Mouse (Mus musculus) c-Kit-negative CD71-positive TER-119-positive erythroid progenitor cells, embryonic 14.5 days (primary cell): Measurements from ENCODE around the gene Arfgap2.
"Not testable (repeated sequence)": the region's sequence is repeated elsewhere in the genome, so short reads cannot be mapped to it uniquely, and the experiment has no call there.

Experiments
- DNase-seq: peaks from one replicate; pipeline ENCODE4 v3.0.0-alpha.2; 2013; ENCODE audit warnings: low read depth, low spot score

The Arfgap2 gene

DNA sequence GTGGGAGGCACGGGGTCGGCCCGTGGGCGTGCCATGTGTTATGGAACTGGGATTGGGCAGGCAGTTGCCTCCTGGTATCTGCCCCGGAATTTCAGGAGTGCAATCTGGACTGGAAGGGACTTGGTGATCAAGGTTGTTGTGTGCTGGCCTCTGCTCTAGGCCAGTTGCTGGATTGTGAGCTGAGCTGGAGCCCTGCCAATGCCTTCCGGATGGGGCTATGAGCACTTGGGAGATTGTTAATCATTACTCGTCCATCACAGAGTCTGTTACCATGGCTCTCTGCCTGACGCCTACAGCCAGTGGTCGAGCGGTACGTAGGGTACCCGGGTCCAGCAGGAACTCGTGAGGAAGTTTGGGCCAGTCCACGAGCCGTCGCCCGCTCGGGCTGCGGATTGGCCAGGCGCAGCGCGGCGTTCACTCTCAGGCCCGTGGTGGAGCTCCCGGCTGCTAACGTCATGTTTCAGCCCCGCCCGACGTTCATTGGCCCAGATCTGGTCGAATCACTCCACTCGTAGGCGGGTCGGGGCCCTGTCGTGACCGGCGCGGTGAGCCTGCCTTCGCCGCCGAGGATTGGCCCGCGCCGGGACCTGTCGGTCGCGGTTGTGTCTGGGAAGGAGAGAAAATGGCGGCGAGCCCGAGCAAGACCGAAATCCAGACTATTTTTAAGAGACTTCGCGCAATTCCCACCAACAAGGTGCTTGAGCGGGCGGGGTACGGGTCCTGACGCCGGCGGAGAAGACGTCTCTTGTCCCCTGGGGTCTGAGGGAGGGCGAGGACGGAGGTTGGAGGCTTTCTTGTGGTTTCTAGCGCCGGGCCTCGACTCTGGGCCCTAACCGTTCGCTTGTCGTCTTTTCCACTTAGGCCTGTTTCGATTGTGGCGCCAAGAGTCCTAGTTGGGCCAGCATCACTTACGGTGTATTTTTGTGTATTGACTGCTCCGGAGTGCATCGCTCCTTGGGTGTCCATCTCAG is at the start of gene Arfgap2:
TSS of gene Arfgap2 (plus strand) at position 264 of the 971 bp plus-strand sequence.
- peak; percentile 91 for DNase-seq

DNA sequence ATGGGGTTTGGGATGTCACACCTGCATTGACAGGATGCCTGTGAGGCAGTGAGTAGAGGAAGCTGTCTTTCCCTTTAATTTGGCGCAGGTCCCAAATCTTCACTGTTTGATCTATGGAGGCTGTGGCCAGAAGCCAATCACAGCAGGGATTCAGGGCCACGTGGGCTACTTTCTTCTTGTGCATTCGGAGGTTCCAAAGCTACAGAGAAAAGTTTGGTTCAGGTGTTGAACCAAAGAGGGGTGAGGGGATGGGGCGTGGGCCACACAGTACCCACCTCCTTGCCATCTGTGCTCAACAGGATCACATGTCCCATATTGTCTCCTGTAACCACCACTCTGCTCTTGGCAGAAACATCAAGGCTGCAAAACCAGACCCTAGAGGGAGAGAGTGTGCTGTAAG is 47.7 kb upstream of the Arfgap2 start:
- DNase-seq = no peak

DNA sequence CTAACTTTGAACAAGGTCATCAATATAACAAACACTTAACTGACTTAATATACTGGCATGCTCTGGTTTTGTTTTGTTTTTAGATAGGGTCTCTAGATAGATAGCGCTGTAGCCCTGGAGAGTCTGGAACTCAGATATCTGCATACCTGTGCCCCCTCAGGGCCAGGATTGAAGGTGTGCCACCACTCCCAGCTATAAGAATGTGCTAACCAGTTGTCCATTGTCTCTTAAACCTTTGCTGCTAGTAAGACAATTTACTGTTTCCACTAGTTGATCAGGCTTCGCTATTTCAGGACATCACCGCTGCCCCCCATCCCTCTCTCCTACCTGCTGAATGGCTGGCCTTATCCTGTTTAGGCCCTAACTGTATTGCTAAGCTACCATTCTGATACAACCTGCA is 44.3 kb upstream of the Arfgap2 start:
- no peak for DNase-seq

DNA sequence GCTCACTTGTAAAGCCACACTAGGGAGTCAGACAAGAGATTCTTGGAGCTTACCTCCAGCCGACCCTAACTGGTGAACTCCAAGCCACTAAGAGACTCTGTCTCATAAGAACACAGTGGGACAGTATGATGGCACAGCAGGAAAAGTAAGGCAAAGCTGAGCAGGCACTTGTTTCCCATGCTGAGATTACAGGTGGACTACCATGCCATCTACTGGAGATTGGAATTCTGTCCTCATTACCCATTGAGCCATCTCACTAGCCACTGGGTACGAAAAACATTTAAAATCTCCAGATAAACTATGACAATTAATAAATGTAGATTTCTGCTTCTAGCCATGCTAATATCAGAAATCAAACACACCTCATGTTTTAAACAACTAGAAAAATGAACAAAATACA is 41.2 kb upstream of the Arfgap2 start:
- no peak for DNase-seq

DNA sequence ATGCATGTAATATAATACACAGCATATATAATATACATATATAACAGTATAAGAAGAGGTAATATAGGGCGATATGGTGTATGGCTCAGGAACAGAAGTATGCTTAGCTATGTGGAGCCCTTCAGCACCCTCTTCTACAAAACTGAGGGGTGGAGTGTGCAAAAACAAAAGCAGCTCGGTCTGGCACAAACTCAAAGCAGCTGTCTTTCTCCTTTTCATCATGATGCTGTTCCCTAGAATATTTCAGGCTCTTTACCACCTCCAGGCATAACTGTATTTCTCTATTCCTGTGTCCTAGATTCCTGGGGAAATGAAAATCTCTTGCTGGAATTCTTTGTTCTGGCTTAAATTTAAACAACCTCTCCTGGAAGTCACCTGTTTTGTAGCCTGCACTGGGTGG is 35.0 kb upstream of the Arfgap2 start:
- no peak for DNase-seq

DNA sequence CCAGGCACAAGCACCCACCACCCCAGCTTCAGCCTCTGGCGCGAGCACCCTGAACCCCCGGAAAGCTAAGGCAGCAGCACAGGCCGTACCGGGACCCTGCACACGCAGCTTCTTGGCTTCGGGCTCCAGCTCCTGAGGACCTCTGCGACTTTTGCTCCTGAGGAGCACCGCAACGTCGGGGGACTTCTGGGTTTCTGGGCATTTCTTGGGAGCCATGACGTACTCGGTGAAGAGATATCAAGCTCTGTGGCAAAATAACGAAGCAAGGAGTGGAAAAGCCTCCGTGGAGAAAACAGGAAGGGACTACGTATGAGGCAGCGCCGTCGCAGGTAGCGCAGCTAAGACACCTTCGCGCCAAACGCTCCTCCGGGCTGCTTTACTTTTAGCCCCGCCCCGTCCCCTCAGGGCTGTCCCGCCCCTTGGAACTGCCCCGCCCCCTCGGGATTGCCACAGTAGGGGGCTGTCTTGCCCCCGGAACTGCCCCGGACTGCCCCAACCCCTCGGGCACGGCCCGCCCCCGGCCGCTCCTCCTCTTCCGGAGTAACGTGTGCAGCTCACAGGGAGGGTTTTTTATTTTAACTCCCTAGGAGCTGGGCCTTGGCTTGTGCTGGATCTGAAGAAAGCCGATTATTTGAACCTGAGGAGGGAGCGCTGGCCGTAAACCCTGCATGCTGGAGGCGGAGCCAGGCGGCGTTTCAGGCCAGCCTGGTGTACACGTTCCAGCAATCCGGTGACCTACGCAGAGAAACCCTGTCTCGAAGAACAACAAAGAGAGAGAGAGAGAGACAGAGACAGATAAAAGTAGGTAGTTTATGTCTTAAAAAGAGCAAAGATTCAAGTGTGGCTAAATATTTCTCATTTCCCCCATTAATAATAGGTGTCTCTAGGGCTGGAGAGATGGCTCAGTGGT is 27.9 kb upstream of the Arfgap2 start, which contains the start of gene Ddb2:
TSS of gene Ddb2 (minus strand) at position 382 of the 910 bp plus-strand sequence.
- peak; percentile 83 for DNase-seq

DNA sequence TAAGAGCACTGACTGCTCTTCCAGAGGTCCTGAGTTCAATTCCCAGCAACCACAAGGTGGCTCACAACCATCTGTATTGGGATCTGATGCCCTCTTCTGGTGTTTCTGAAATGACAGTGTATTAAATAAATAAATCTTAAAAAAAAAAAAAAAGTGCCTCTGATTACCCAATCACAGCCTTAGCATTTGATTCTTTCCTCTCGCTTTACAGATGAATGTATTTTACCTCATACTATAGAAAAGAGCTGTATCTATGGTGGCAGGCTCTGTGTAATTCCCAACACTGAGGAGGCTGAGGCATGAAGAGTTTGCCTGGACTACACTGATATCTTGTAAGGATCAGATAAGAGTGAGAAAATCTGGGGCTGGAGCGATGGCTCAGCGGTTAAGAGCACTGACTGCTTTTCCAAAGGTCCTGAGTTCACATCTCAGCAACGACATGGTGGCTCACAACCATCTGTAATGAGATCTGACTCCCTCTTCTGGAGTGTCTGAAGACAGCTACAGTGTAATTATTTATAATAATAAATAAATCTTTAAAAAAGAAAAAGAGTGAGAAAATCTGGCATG is 27.2 kb upstream of the Arfgap2 start:
- not testable (repeated sequence) for DNase-seq

DNA sequence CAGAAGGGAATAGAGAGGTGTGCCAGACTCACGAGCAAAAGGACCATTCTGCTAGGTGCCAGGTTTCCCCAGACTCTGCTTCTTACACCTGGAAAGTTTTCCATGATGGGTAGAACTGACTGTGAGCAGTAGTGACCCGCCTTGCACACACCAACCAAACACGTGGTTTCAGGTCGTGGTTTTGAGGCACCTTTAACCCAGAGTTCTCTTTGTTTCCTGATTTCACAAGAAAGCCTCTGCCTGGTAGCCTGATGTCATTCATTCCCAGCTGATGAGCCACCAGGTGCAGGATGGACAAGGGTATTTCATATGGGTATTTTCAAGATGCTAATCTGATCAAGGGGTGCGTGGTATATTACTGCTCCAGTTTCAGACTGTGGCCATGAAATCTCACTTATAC is 22.2 kb upstream of the Arfgap2 start:
- DNase-seq = no peak

DNA sequence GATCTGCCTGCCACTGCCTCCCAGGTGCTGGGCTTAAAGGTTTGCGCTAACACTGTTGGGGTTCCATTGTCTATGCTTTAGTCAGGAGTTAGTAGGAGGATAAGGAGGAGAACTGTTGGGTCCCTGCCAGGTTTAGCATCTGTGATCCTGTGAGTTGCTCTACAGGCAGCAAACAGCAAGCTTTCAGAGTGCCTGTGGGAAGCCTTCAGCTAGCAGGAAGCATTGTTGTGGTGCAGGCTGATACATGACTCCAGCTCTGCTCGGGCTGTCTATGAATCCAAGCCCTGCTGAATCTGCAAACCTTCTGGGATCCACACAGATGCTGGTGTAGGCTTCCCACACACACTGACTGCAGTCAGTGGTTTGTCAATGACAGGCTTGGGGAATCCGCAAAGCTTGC is 21.4 kb upstream of the Arfgap2 start:
- DNase-seq = no peak

DNA sequence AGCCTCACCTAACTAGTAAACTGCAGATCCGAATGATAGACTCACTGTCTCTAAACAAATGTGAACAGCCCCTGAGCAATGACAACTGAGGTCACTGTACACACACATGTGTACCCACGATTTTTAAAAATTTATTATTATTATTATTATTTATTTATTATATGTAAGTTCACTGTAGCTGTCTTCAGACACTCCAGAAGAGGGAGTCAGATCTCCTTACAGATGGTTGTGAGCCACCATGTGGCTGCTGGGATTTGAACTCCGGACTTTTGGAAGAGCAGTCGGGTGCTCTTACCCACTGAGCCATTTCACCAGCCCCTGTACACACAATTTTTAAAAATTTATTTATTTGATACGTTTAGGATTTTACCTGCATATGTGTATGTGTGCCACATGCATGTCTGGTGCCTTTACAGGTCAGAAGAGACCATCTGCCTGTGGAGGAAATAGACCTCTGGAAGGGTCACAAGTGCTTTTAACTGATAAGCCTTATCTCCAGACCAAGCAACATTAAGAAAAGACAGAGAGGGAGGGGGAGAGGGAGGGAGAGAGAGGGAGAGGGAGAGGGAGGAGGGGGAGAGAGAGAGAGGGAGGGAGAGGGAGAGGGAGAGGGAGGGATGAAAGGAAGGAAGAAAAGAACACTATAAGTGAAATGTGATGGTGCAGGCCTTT is 20.1 kb upstream of the Arfgap2 start:
- DNase-seq = no peak

DNA sequence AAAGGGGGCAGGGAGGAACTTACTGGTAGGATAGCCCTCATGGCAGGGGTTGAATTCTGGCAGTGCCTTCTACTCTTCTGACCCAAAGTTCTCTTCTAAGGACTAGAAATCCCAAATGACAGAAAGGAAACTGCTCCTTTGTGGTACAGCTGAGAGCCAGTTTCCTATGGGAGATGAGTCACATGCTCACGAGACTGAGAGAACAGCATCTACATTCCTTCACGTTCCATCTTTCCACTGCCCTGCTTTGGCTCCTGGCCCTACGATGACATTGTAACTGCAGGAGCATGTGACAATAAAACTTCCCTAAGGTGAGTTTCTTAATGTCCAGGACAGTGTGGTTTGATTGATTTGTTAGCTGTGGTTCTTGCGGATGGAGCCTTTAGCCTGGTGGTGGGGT is 16.4 kb upstream of the Arfgap2 start:
- no peak for DNase-seq

DNA sequence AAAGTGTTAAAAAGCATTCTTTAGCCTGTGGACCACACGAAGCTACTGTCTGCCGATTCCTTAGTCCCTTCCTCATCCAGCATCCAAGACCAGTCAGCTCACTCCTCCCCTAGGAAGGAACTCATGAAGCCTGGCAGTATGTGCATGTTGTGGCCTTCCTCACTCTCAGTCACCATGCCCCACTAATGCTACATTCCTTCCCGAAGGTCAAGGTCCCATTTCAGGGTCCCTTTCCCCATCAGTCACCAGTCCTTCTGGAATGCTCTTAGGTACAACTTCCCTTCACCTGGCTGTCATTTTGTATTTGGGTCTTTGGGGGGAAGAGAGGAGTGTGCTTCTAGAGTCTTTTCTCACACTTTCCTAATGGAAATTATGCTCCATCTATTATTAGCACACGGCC is 12.8 kb upstream of the Arfgap2 start:
- DNase-seq = no peak

DNA sequence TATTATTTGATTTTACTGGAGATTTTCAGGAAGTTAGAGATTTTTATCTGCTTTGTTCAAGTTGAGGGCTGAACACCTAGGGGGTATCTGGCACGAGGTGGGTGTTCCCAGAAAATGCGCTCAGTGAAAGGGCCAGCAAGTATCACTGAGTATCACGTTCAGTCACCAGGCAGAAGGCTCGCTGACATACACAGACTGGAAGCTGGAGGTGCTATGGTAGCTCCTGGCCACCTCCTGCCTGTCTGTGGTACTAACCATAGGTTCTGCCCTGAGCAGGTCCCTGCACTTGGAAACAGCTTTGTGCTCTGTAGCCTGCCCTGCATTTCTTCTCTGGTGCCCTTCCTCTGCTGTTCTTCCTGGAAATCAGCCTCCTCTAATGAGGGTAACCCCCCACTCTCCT is 12.3 kb upstream of the Arfgap2 start:
- DNase-seq = no peak

DNA sequence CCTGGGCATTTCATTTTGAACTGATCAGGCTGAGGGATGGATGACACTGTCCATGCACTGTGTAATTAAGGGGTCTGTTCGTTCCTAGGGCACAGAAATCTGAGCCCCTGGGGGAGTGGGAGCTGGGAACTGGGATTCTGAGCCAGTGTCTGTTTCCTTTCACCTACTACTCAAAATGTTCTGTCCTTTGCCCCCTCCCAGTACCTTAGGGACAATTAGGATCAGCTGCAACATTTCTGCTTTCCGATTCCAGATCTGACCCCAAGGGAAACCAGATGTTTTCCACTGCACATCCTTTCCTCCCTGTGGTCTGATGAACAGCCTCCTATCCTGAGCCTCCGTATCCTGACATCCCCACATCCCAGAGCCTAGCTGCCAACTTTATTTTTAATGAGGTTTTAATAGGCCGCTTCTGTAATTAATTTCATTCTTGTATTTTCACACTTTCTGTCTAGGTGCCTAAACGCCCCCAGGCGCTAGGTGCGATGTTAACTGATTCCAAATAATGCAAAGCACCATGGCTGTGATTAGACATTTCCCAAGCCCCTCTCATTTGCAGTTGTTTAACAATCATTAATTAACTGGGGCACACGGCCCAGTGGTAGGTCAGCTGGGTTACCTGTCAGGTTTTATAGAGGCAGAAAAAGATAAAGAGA is 9.9 kb upstream of the Arfgap2 start:
- no peak for DNase-seq

DNA sequence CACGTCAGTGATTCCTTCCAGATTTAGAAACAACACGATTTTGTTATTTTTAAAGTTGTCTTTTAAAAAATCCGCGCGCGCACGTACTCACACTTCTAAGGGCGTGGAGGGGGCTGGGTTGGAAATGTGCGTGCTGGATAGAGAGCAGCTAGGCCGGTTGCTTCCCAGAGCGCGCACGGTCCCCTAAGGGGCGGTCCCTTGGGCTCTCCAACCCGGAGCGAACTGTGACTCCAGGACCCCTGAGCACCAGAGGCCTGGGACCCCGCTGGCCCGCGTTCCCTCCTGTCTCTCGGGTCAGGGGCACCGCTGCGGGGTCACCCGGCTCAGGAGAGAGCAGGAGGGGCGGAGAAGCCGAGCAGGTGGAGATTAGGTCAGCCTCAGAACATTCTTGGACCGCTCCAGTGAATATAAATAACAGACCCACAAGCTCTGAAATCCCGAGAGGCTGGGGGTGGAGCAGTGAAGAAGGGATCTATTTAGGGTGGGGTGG is 9.1 kb upstream of the Arfgap2 start, which contains the start of gene Pacsin3:
TSS of gene Pacsin3 (plus strand) at position 294 of the 490 bp plus-strand sequence.
- no peak for DNase-seq

DNA sequence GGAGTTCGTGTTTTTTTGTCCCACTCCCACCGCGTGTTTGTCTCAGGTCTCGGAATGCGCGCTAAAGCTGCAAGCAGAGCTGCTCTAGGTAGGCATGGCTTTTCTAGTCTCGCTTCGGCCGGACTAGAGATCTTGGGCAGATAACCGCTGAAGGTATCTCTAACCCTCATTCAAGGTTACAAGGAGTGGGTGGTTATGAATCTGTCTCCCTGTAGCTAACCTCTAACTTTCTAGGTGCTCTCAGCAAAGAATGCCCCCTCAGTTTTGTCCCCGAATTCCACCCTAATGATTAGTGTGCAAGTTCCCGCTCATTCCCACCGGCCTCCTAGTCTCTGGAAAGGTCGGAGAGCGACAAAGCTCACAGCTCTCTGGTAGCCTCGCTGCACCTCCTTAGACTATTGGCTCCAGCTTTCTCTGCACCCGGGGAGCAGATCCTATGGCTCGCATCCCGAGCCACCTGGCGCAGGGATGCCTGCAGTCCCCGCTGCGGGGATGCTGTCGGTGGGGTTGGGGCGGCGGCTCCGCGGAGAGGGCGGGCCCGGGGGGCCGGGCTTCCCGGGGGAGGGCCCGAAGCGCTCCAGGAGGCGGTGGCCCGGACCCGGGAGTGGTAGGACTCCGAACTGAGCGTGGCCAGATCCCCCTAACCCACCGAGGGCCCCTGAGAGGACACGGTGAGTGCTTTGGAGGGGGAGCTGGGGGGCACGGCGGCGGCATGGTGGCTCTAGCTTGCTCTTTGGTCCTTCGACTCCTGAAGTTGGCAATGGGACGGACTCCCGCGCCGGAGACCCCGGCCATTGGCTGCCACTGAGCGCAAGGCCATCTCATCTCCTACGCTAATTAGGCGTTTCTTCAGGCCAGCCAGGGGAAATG is 8.3 kb upstream of the Arfgap2 start:
- no peak for DNase-seq

DNA sequence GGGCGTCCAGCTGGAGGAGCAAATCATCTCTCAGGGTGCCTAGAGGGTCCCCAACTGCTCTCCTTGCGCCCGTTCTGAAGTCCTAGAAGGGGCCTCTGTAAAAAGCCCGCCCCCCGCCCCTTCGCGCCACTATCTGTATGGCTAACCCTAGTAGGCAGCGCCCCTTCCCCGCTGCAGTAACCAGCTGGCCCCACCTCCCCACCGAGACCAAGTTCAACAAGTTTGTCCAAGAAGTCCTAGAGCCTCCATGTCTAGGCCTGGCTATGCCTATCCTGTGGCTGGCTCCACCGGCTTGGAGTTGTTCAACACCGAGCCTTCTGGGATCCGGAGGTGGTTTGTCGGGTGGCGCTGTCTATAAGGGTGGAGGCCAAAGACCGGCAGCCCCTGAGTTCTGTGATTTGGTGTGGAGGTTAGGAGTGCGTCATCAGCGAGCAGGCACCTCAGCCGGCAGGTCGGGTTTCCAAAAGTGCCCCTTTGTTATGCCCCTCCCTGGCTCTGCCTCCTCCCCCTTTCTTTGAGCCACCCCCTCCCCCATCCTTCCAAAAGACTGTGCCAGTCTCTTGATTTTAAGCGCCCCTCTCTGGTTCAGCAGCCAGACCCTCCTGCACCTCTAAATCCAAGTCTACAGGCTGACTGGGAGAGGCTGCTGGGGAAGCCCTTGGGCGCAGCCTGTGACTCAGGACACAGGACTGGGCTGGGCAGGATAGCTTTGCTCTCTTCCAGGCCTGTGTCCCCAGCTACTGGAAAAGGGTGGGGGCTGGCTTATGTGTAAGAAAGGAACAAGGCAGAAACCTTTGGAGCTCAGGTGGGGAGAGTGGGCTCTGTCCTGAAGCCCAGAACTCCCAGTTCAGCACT is 7.4 kb upstream of the Arfgap2 start:
- DNase-seq = no peak

DNA sequence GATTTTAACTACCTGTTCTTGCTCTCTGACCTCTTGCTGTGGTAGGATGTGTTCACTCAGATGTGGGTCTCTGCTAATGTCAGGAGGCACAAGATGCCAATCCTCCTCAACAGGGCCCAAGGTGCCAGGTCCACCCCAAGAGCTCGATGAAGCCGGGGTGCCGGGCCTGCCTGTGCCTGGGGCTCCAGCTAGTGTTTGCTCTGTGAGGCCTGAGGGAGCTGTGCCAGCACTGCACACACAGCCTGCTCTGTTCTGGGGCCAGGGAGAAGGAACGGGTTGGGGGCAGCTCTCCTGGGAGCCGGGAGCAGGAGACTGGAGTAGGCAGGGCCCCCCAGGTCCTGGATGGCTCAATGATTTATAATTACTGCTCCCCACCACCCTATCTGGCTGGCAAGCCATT is 6.7 kb upstream of the Arfgap2 start:
- DNase-seq = no peak

DNA sequence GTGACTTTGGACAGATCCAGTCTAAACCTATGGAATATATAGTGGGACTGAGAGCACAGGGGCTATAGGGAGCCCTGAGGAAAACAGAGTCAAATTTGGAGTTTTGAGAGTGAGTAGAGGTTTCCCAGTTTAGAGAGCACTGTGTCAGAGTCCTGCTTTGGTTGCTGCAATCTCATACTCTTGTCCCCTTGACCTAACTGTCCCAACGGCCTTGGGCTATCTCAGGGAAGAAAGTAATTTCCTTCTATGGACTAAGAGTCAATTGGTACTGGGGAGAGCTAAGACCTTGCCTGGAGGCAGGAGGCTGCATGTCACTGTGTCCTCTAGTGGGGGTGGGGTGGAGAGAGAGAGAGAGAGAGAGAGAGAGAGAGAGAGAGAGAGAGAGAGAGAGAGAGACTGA is 5.9 kb upstream of the Arfgap2 start:
- no peak for DNase-seq
